ENCODE assay signal across 16 mouse cellular contexts in the genomic region with DNA sequence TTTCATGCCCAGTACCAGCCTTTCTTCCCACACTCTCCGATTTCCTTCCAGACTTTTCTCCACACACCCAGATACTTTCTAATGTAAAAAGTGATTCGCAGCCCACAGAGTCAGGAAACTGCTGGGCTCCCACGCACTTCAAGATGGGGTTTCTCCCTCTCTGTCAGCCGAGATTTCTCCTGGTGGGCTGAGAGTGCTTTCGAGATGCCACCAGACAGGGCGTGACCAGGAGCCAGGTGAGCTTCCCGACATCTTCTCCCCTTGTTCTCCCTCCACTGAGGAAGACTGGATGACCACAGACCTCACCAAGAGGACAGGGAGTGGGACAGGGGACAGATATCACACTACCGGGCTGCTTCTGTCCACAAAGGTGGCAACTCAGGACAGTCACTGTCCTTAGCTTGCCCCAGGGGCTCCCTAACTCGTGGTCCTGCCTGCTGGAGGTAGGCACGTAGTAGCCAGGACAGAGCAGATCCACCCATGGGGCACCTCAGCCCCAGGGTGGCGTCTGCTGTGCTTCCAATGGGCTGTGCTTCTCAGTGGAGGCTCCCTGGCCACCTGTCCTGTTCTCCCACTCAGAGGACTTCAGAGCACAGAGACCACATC. TPM values are rescaled to one million over a fixed set of nuclear protein-coding genes. Genes with fewer than 3 reads are reported as not detected.
A peak's percentile ranks its signal among the peaks of the same experiment; 100 is the strongest.
DNase-seq lines count a peak whose midpoint lies in the region; ATAC-seq lines count a peak whose summit lies in the region.
"Had no signal": no experiment of that assay in that cellular context is flagged by ENCODE, and none has a peak within 500 bp of the region (broad histone marks: within the 10 kb centered on the region; RNA-seq: fewer than 3 reads in every experiment).

No protein-coding gene starts in this region.

- H3K36me3 ChIP-seq in forebrain, embryonic 11.5 days (ENCODE audit: control insufficient read depth, insufficient read depth, low read length), result no peaks in the 10 kb centered on the region
- no peaks in the 10 kb centered on the region for H3K36me3 ChIP-seq in forebrain, embryonic 13.5 days (ENCODE audit: poor library complexity, severe bottlenecking)
- no peaks in the 10 kb centered on the region for H3K36me3 ChIP-seq in kidney, embryonic 15.5 days
- H3K36me3 ChIP-seq in embryonic facial prominence, embryonic 10.5 days (replicated peaks), result no peaks in the 10 kb centered on the region
- H3K36me3 ChIP-seq: heart, embryonic 12.5 days; limb, embryonic 15.5 days had no signal

- no peak overlapping the region for H3K9ac ChIP-seq in forebrain, embryonic 11.5 days (ENCODE audit: low read length)
- H3K9ac ChIP-seq in forebrain, embryonic 13.5 days, result no peak overlapping the region
- no peak overlapping the region for H3K9ac ChIP-seq in kidney, embryonic 15.5 days
- H3K9ac ChIP-seq: heart, embryonic 12.5 days; hindbrain, embryonic 14.5 days; limb, embryonic 15.5 days had no signal

- H3K27me3 ChIP-seq in forebrain, embryonic 11.5 days (ENCODE audit: control insufficient read depth, insufficient read depth, low read length), result no peaks in the 10 kb centered on the region
- H3K27me3 ChIP-seq in forebrain, embryonic 13.5 days, result peaks cover 4% of the 10 kb centered on the region; the same call in 1 of the 2 replicates
- peaks cover 58% of the 10 kb centered on the region for H3K27me3 ChIP-seq in kidney, embryonic 15.5 days
- peaks cover 31% of the 10 kb centered on the region for H3K27me3 ChIP-seq in embryonic facial prominence, embryonic 10.5 days (replicated peaks; ENCODE audit: low read depth, poor library complexity, severe bottlenecking)

- H3K9me3 ChIP-seq in forebrain, embryonic 11.5 days (ENCODE audit: control insufficient read depth, low read length), result no peaks in the 10 kb centered on the region
- no peaks in the 10 kb centered on the region for H3K9me3 ChIP-seq in forebrain, embryonic 13.5 days (replicated peaks)
- H3K9me3 ChIP-seq in kidney, embryonic 15.5 days (replicated peaks), result no peaks in the 10 kb centered on the region
- no peaks in the 10 kb centered on the region for H3K9me3 ChIP-seq in embryonic facial prominence, embryonic 10.5 days
- H3K9me3 ChIP-seq: heart, embryonic 12.5 days; limb, embryonic 15.5 days had no signal

- DNase-seq in forebrain, embryonic 11.5 days (ENCODE audit: low spot score), result peak; percentile 54
- peak; percentile 11 for DNase-seq in kidney, adult 9 months
- DNase-seq in spleen, postnatal 4 days (ENCODE audit: low spot score in 2 of 2), result peak; percentile 10 to 55
- DNase-seq in spleen, postnatal 14 days (ENCODE audit: low spot score in 2 of 2), result no peak
- peak; percentile 8 for DNase-seq in embryonic facial prominence, embryonic 10.5 days (ENCODE audit: low spot score)
- no peak for DNase-seq in embryo, embryonic 9.5 days (ENCODE audit: extremely low spot score)
- DNase-seq: cerebellum, adult 9-11 months had no signal

- 66% methylated on average over 11 of the region's 11 CpGs for WGBS in forebrain, embryonic 11.5 days
- whole genome bisulfite sequencing in forebrain, embryonic 13.5 days, result 67% methylated on average over 11 of the region's 11 CpGs
- WGBS in kidney, embryonic 15.5 days, result 65% methylated on average over 11 of the region's 11 CpGs
- 65% methylated on average over 11 of the region's 11 CpGs for WGBS in embryonic facial prominence, embryonic 10.5 days

- no peak overlapping the region for H3K4me3 ChIP-seq in forebrain, embryonic 11.5 days (ENCODE audit: low read depth, low read length)
- H3K4me3 ChIP-seq in forebrain, embryonic 13.5 days, result no peak overlapping the region
- H3K4me3 ChIP-seq in kidney, embryonic 15.5 days (replicated peaks), result no peak overlapping the region
- H3K4me3 ChIP-seq in embryonic facial prominence, embryonic 10.5 days, result no peak overlapping the region
- H3K4me3 ChIP-seq: heart, embryonic 12.5 days; limb, embryonic 15.5 days had no signal

- H3K4me1 ChIP-seq in forebrain, embryonic 11.5 days (replicated peaks; ENCODE audit: control insufficient read depth, insufficient read depth, low read length), result no peaks in the 10 kb centered on the region
- H3K4me1 ChIP-seq in forebrain, embryonic 13.5 days, result no peaks in the 10 kb centered on the region
- H3K4me1 ChIP-seq in kidney, embryonic 15.5 days, result peaks cover 26% of the 10 kb centered on the region
- peaks cover 10% of the 10 kb centered on the region for H3K4me1 ChIP-seq in embryonic facial prominence, embryonic 10.5 days
- H3K4me1 ChIP-seq: heart, embryonic 12.5 days had no signal

- no peak for ATAC-seq in forebrain, embryonic 11.5 days (replicated peaks; ENCODE audit: low FRiP score)
- no peak for ATAC-seq in forebrain, embryonic 13.5 days
- no peak for ATAC-seq in kidney, embryonic 15.5 days (replicated peaks; ENCODE audit: low FRiP score)
- ATAC-seq: CD4-positive, CD25-positive, alpha-beta regulatory T cell, adult 4 months had no signal

- H3K4me2 ChIP-seq in forebrain, embryonic 11.5 days (ENCODE audit: low read depth, low read length, severe bottlenecking), result no peak overlapping the region
- H3K4me2 ChIP-seq in forebrain, embryonic 13.5 days, result no peak overlapping the region
- H3K4me2 ChIP-seq in kidney, embryonic 15.5 days, result no peak overlapping the region
- H3K4me2 ChIP-seq: heart, embryonic 12.5 days; hindbrain, embryonic 14.5 days; limb, embryonic 15.5 days had no signal

- no peak overlapping the region for H3K27ac ChIP-seq in forebrain, embryonic 11.5 days (ENCODE audit: low read depth, low read length)
- no peak overlapping the region for H3K27ac ChIP-seq in forebrain, embryonic 13.5 days
- H3K27ac ChIP-seq in kidney, embryonic 15.5 days, result no peak overlapping the region
- H3K27ac ChIP-seq in embryonic facial prominence, embryonic 10.5 days (replicated peaks), result no peak overlapping the region
- H3K27ac ChIP-seq: hindbrain, embryonic 14.5 days; kidney, postnatal 0 days; limb, embryonic 15.5 days had no signal

RNA-seq across cellular contexts. Expression of gene Pck1, which starts 31.7 kb away (rescaled TPM):
- polyA plus RNA-seq in forebrain, embryonic 11.5 days (2014; fragmentation: Nextera tagmentation; extraction: Ambion mirVana), result not detected in 2 replicates
- not detected in 2 replicates for polyA plus RNA-seq in forebrain, embryonic 13.5 days (2015; fragmentation: Nextera tagmentation; extraction: Ambion mirVana)
- polyA plus RNA-seq in kidney, embryonic 15.5 days (2015; fragmentation: Nextera tagmentation; extraction: Ambion mirVana), result 17.9 and 18.0 TPM in 2 replicates
- polyA plus RNA-seq in embryonic facial prominence, embryonic 10.5 days (2016; fragmentation: Nextera tagmentation; extraction: Ambion mirVana), result not detected in 2 replicates
- polyA plus RNA-seq: brain, embryonic 14.5 days; CD4-positive, CD25-positive, alpha-beta regulatory T cell, adult 4 months; hindbrain, embryonic 14.5 days; neural tube, embryonic 11.5 days had no signal

RNA-seq across cellular contexts. Expression of gene Zbp1, which starts 34.1 kb away (rescaled TPM):
- polyA plus RNA-seq in forebrain, embryonic 11.5 days (2014; fragmentation: Nextera tagmentation; extraction: Ambion mirVana), result not detected in 2 replicates
- not detected in 2 replicates for polyA plus RNA-seq in forebrain, embryonic 13.5 days (2015; fragmentation: Nextera tagmentation; extraction: Ambion mirVana)
- 0.40 and 0.64 TPM in 2 replicates for polyA plus RNA-seq in kidney, embryonic 15.5 days (2015; fragmentation: Nextera tagmentation; extraction: Ambion mirVana)
- not detected in 2 replicates for polyA plus RNA-seq in embryonic facial prominence, embryonic 10.5 days (2016; fragmentation: Nextera tagmentation; extraction: Ambion mirVana)
- polyA plus RNA-seq: heart, embryonic 12.5 days; neural tube, embryonic 11.5 days had no signal

Comparison
In these comparisons a context has a peak if more than half of its experiments do, and no peak if none do; other contexts are left out.
1. DNase-seq: peak in forebrain, embryonic 11.5 days (single experiment), kidney, adult 9 months (single experiment), spleen, postnatal 4 days (2 of 2) and embryonic facial prominence, embryonic 10.5 days (single experiment); none in spleen, postnatal 14 days (0 of 2) and embryo, embryonic 9.5 days (single experiment).
2. RNA of gene Pck1, which starts 31.7 kb away (polyA plus RNA-seq): 17.9 to 18.0 TPM in kidney, embryonic 15.5 days; not detected in embryonic facial prominence, embryonic 10.5 days, not detected in forebrain, embryonic 11.5 days and not detected in forebrain, embryonic 13.5 days; every median in the first group is over 10 times any median in the second.